8 mouse cellular contexts compared by ENCODE assay signal in the genomic region with DNA sequence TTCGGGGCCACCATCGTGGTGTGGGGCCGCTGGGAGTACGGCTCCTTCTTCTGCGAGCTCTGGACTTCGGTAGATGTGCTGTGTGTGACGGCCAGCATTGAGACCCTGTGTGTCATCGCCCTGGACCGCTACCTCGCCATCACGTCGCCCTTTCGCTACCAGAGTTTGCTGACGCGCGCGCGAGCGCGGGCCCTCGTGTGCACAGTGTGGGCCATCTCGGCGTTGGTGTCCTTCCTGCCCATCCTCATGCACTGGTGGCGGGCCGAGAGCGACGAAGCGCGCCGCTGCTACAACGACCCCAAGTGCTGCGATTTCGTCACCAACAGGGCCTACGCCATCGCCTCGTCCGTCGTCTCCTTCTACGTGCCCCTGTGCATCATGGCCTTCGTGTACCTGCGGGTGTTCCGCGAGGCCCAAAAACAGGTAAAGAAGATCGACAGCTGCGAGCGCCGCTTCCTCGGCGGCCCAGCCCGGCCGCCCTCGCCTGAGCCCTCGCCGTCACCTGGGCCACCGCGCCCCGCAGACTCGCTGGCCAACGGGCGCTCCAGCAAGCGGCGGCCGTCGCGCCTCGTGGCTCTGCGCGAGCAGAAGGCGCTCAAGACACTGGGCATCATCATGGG. TPM values are rescaled to one million over a fixed set of nuclear protein-coding genes. Genes with fewer than 3 reads are reported as not detected.
DNase-seq lines count a peak whose midpoint lies in the region; ATAC-seq and TF ChIP-seq lines count a peak whose summit lies in the region.

No protein-coding gene starts in this region.

- no peak for TF ChIP-seq POLR2A in small intestine, adult 2 months (IDR thresholded peaks at IDR 0.05; ENCODE audit: low read depth, low read length)

- H3K4me3 ChIP-seq in kidney, embryonic 14.5 days (ENCODE audit: low read length), result peak overlapping the region; percentile 48
- peak overlapping the region; percentile 62 for H3K4me3 ChIP-seq in heart, embryonic 12.5 days
- H3K4me3 ChIP-seq in small intestine, adult 2 months (ENCODE audit: low read depth, low read length), result peak overlapping the region; percentile 57

- no peak overlapping the region for H3K27ac ChIP-seq in kidney, embryonic 14.5 days (ENCODE audit: low read depth, low read length)
- H3K27ac ChIP-seq in heart, embryonic 12.5 days (ENCODE audit: poor library complexity, severe bottlenecking), result no peak overlapping the region
- H3K27ac ChIP-seq in small intestine, adult 2 months (ENCODE audit: insufficient read depth, low read depth, low read length), result 0 out of 2 replicates have a peak overlapping the region, but pooled peaks have one; percentile 5

- TF ChIP-seq CTCF in small intestine, adult 2 months (IDR thresholded peaks at IDR 0.05; ENCODE audit: extremely low read depth, insufficient read length, insufficient replicate concordance, low read depth, low read length), result no peak

- H3K27me3 ChIP-seq in kidney, embryonic 14.5 days (ENCODE audit: control insufficient read depth, insufficient read depth, low read length), result peaks cover 75% of the 10 kb centered on the region
- peaks cover 21% of the 10 kb centered on the region for H3K27me3 ChIP-seq in heart, embryonic 12.5 days (replicated peaks)
- peaks cover 34% of the 10 kb centered on the region for H3K27me3 ChIP-seq in small intestine, adult 2 months (ENCODE audit: control insufficient read depth, insufficient read depth, low read length)

- 2% methylated on average over 69 of the region's 69 CpGs for WGBS in kidney, embryonic 14.5 days
- 2% methylated on average over 69 of the region's 69 CpGs for WGBS in heart, embryonic 12.5 days
- WGBS in small intestine, adult 2 months, result 2% methylated on average over 69 of the region's 69 CpGs

- no peak for DNase-seq in kidney, adult 8-10 months
- DNase-seq in left cerebral cortex, adult 18-20 months (ENCODE audit: low spot score in 2 of 2), result peak; percentile 48 to 67
- peak; percentile 36 for DNase-seq in lung, postnatal 25 days (ENCODE audit: low spot score)
- DNase-seq in gastrocnemius, postnatal 25 days, result no peak

- peaks cover 11% of the 10 kb centered on the region for H3K4me1 ChIP-seq in kidney, embryonic 14.5 days (ENCODE audit: control insufficient read depth, insufficient read depth, low read length)
- peaks cover 56% of the 10 kb centered on the region for H3K4me1 ChIP-seq in heart, embryonic 12.5 days (replicated peaks)
- peaks cover 9% of the 10 kb centered on the region for H3K4me1 ChIP-seq in small intestine, adult 2 months (ENCODE audit: control insufficient read depth, insufficient read depth, insufficient read length, low read length)

- ATAC-seq in kidney, embryonic 14.5 days (ENCODE audit: low FRiP score, low TSS enrichment), result 0 out of 2 replicates have a peak, but pooled peaks have one; percentile 11
- 0 out of 2 replicates have a peak, but pooled peaks have one; percentile 17 for ATAC-seq in common myeloid progenitor, adult 5-6 weeks (replicated peaks; ENCODE audit: low read depth, poor library complexity, severe bottlenecking)
- peak; percentile 22; the same call in 1 of the 2 replicates for ATAC-seq in heart, embryonic 12.5 days (ENCODE audit: insufficient number of reproducible peaks, low FRiP score)

- H3K9me3 ChIP-seq in kidney, embryonic 14.5 days (ENCODE audit: control insufficient read depth, low read length), result no peaks in the 10 kb centered on the region
- no peaks in the 10 kb centered on the region for H3K9me3 ChIP-seq in heart, embryonic 12.5 days (replicated peaks)

- H3K9ac ChIP-seq in kidney, embryonic 14.5 days (ENCODE audit: low read depth, low read length), result no peak overlapping the region
- peak overlapping the region; percentile 79 for H3K9ac ChIP-seq in heart, embryonic 12.5 days

- peak overlapping the region; percentile 92 for H3K4me2 ChIP-seq in kidney, embryonic 14.5 days (replicated peaks; ENCODE audit: low read depth, low read length)
- H3K4me2 ChIP-seq in heart, embryonic 12.5 days, result peak overlapping the region; percentile 88

- H3K36me3 ChIP-seq in kidney, embryonic 14.5 days (ENCODE audit: control insufficient read depth, insufficient read depth, low read length), result no peaks in the 10 kb centered on the region
- H3K36me3 ChIP-seq in heart, embryonic 12.5 days, result no peaks in the 10 kb centered on the region
- H3K36me3 ChIP-seq in small intestine, adult 2 months (ENCODE audit: control insufficient read depth, insufficient read depth, low read length), result no peaks in the 10 kb centered on the region

RNA-seq across cellular contexts. Expression of gene Adrb1, which starts 0.8 kb away (rescaled TPM):
- 0.06 and 0.07 TPM in 2 replicates for polyA plus RNA-seq in kidney, embryonic 14.5 days (2014; fragmentation: Nextera tagmentation; extraction: Ambion mirVana)
- total RNA-seq in common myeloid progenitor, adult 5-6 weeks (2017), result not detected in 2 replicates
- polyA plus RNA-seq in heart, embryonic 12.5 days (2016; fragmentation: Nextera tagmentation; extraction: Ambion mirVana), result 3.9 and 4.2 TPM in 2 replicates
- total RNA-seq in left cerebral cortex, adult 18-20 months (2021), result 10 to 100 TPM; 50.2 to 50.7 TPM
- 3.1 and 3.7 TPM in 2 replicates for polyA plus RNA-seq in small intestine, adult 2 months (2012; rRNA removed)
- under 1 TPM; 0.08 to 0.27 TPM for total RNA-seq in gastrocnemius, postnatal 25 days (2021)

Comparison
In these comparisons a context has a peak if more than half of its experiments do, and no peak if none do; other contexts are left out.
1. DNase-seq: peak in left cerebral cortex, adult 18-20 months (2 of 2) and lung, postnatal 25 days (single experiment); none in kidney, adult 8-10 months (0 of 2) and gastrocnemius, postnatal 25 days (single experiment).
2. RNA of gene Adrb1, which starts 0.8 kb away (total RNA-seq): 50.2 to 50.7 TPM in left cerebral cortex, adult 18-20 months; 0.08 to 0.27 TPM in gastrocnemius, postnatal 25 days and not detected in common myeloid progenitor, adult 5-6 weeks; every median in the first group is over 10 times any median in the second.
3. Peak in every context shown above with its lines, with median percentiles within 50 percentile points of each other: ATAC-seq and H3K4me3 ChIP-seq.